10 mouse cellular contexts compared by ENCODE assay signal in the genomic region with DNA sequence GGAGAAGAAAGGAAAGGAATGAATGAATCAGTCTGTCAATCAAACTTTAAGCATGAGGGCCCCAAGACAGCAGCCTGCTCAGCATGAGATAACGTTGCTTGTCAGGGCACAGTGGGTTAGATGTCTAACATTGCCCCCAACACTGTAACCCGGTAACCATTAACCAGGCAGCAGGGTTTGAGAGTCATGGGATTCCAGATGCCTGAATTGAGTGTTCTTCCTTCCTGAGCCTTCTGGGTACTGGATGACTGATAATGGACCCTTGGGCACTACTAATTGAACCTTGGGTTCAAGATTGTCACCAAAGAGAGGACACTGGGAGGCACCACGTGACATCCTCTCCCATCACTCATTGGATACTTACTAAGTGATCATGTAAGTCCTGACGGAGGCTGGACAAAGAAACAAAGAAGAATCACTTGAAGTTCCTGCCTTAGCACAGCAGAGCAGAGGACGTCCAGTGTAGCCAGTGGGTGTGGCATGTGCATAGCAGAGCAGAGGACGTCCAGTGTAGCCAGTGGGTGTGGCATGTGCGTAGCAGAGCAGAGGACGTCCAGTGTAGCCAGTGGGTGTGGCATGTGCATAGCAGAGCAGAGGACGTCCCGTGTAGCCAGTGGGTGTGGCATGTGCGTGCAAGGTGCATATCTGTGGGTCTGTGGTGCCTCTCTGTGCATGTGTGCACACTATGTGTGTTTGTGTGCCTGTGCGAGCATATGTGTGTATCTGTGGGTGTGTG. TPM values are rescaled to one million over a fixed set of nuclear protein-coding genes. Genes with fewer than 3 reads are reported as not detected.
DNase-seq lines count a peak whose midpoint lies in the region; ATAC-seq and TF ChIP-seq lines count a peak whose summit lies in the region.
"Had no signal": no experiment of that assay in that cellular context is flagged by ENCODE, and none has a peak within 500 bp of the region (broad histone marks: within the 10 kb centered on the region; RNA-seq: fewer than 3 reads in every experiment).

No protein-coding gene starts in this region.

- 42% methylated on average over 12 of the region's 12 CpGs for WGBS in kidney, postnatal 0 days
- WGBS in kidney, adult 2 months: 39% methylated on average over 12 of the region's 12 CpGs
- 67% methylated on average over 12 of the region's 12 CpGs for WGBS in forebrain, embryonic 11.5 days
- WGBS in intestine, postnatal 0 days: 21% methylated on average over 12 of the region's 12 CpGs

- TF ChIP-seq CTCF in kidney, postnatal 0 days (IDR thresholded peaks at IDR 0.05; ENCODE audit: low read depth): no peak
- TF ChIP-seq CTCF in kidney, adult 2 months (conservative IDR thresholded peaks at IDR 0.05; ENCODE audit: insufficient read depth, insufficient read length, low read depth, low read length): no peak
- no peak for TF ChIP-seq CTCF in intestine, postnatal 0 days (IDR thresholded peaks at IDR 0.05; ENCODE audit: low read depth)

- no peak overlapping the region for H3K27ac ChIP-seq in kidney, postnatal 0 days
- no peak overlapping the region for H3K27ac ChIP-seq in kidney, adult 2 months (ENCODE audit: insufficient read depth, low read depth, low read length)
- no peak overlapping the region for H3K27ac ChIP-seq in forebrain, embryonic 11.5 days (ENCODE audit: low read depth, low read length)
- no peak overlapping the region for H3K27ac ChIP-seq in intestine, postnatal 0 days (ENCODE audit: low read depth, low read length)

- H3K9ac ChIP-seq in kidney, postnatal 0 days (ENCODE audit: low read depth, low read length): no peak overlapping the region
- H3K9ac ChIP-seq in forebrain, embryonic 11.5 days (ENCODE audit: low read length): no peak overlapping the region
- H3K9ac ChIP-seq in intestine, postnatal 0 days (ENCODE audit: low read depth, low read length): no peak overlapping the region

- H3K4me1 ChIP-seq in kidney, postnatal 0 days (replicated peaks; ENCODE audit: insufficient read depth, low read length): no peaks in the 10 kb centered on the region
- no peaks in the 10 kb centered on the region for H3K4me1 ChIP-seq in kidney, adult 2 months (ENCODE audit: control insufficient read depth, insufficient read depth, low read length)
- H3K4me1 ChIP-seq in forebrain, embryonic 11.5 days (replicated peaks; ENCODE audit: control insufficient read depth, insufficient read depth, low read length): peaks cover 4% of the 10 kb centered on the region
- H3K4me1 ChIP-seq in intestine, postnatal 0 days (replicated peaks; ENCODE audit: control insufficient read depth, insufficient read depth, low read length): no peaks in the 10 kb centered on the region

- ATAC-seq in kidney, postnatal 0 days (replicated peaks; ENCODE audit: low FRiP score, low read depth): peak; percentile 77; the same call in 1 of the 2 replicates
- ATAC-seq in forebrain, embryonic 11.5 days (replicated peaks; ENCODE audit: low FRiP score): peak; percentile 55; the same call in 1 of the 2 replicates
- peak; percentile 89 for ATAC-seq in intestine, postnatal 0 days
- ATAC-seq in megakaryocyte-erythroid progenitor cell, adult 5-6 weeks (replicated peaks; ENCODE audit: low FRiP score, low TSS enrichment, poor library complexity, severe bottlenecking): peak; percentile 88

- no peaks in the 10 kb centered on the region for H3K9me3 ChIP-seq in kidney, postnatal 0 days (replicated peaks; ENCODE audit: low read length)
- H3K9me3 ChIP-seq in forebrain, embryonic 11.5 days (ENCODE audit: control insufficient read depth, low read length): no peaks in the 10 kb centered on the region
- H3K9me3 ChIP-seq in intestine, postnatal 0 days (ENCODE audit: control insufficient read depth): no peaks in the 10 kb centered on the region

- H3K27me3 ChIP-seq in kidney, postnatal 0 days (ENCODE audit: insufficient read depth, low read length): no peaks in the 10 kb centered on the region
- H3K27me3 ChIP-seq in kidney, adult 2 months (replicated peaks; ENCODE audit: control insufficient read depth, insufficient read depth, low read length): no peaks in the 10 kb centered on the region
- H3K27me3 ChIP-seq in forebrain, embryonic 11.5 days (ENCODE audit: control insufficient read depth, insufficient read depth, low read length): no peaks in the 10 kb centered on the region
- no peaks in the 10 kb centered on the region for H3K27me3 ChIP-seq in intestine, postnatal 0 days (replicated peaks; ENCODE audit: control insufficient read depth, insufficient read depth, low read length)

- no peaks in the 10 kb centered on the region for H3K36me3 ChIP-seq in kidney, postnatal 0 days (ENCODE audit: insufficient read depth, low read length)
- no peaks in the 10 kb centered on the region for H3K36me3 ChIP-seq in kidney, adult 2 months (ENCODE audit: control insufficient read depth, insufficient read depth, low read length)
- no peaks in the 10 kb centered on the region for H3K36me3 ChIP-seq in forebrain, embryonic 11.5 days (ENCODE audit: control insufficient read depth, insufficient read depth, low read length)
- no peaks in the 10 kb centered on the region for H3K36me3 ChIP-seq in intestine, postnatal 0 days (ENCODE audit: control insufficient read depth, insufficient read depth)

- no peak for TF ChIP-seq POLR2A in kidney, adult 2 months (IDR thresholded peaks at IDR 0.05; ENCODE audit: low read depth, low read length)

- no peak overlapping the region for H3K4me2 ChIP-seq in kidney, postnatal 0 days (ENCODE audit: low read length)
- H3K4me2 ChIP-seq in forebrain, embryonic 11.5 days (ENCODE audit: low read depth, low read length, severe bottlenecking): no peak overlapping the region
- H3K4me2 ChIP-seq in intestine, postnatal 0 days (replicated peaks; ENCODE audit: low read depth): peak overlapping the region; percentile 48

- H3K4me3 ChIP-seq in kidney, postnatal 0 days (replicated peaks; ENCODE audit: low read depth, low read length): no peak overlapping the region
- no peak overlapping the region for H3K4me3 ChIP-seq in kidney, adult 2 months (ENCODE audit: insufficient read depth, low read depth, low read length)
- no peak overlapping the region for H3K4me3 ChIP-seq in forebrain, embryonic 11.5 days (ENCODE audit: low read depth, low read length)
- H3K4me3 ChIP-seq in intestine, postnatal 0 days (ENCODE audit: low read depth, low read length): no peak overlapping the region
- H3K4me3 ChIP-seq: myocyte had no signal

- DNase-seq in kidney, postnatal 0 days (ENCODE audit: low spot score): no peak
- no peak for DNase-seq in kidney, adult 2 months
- no peak for DNase-seq in forebrain, embryonic 11.5 days (ENCODE audit: low spot score)
- DNase-seq in embryo, embryonic 10.5 days (ENCODE audit: low spot score): no peak
- DNase-seq in adrenal gland, postnatal 25 days: no peak
- no peak for DNase-seq in adrenal gland, postnatal 14 days

RNA-seq across cellular contexts. Expression of gene Npffr1, which starts 51.0 kb away (rescaled TPM):
- polyA plus RNA-seq in kidney, postnatal 0 days (2015; fragmentation: Nextera tagmentation; extraction: Ambion mirVana): 0.09 and 0.14 TPM in 2 replicates
- polyA plus RNA-seq in kidney, adult 2 months (2012; rRNA removed): 0.05 and 0.08 TPM in 2 replicates
- polyA plus RNA-seq in forebrain, embryonic 11.5 days (2014; fragmentation: Nextera tagmentation; extraction: Ambion mirVana): 0.05 and 0.09 TPM in 2 replicates
- 0.16 and 0.17 TPM in 2 replicates for polyA plus RNA-seq in intestine, postnatal 0 days (2015; fragmentation: Nextera tagmentation; extraction: Ambion mirVana)
- not detected in 2 replicates for total RNA-seq in megakaryocyte-erythroid progenitor cell, adult 5-6 weeks (2014; fragmentation: Nextera tagmentation)
- total RNA-seq in megakaryocyte-erythroid progenitor cell, adult 5-6 weeks (2017): not detected in 2 replicates
- total RNA-seq in adrenal gland, postnatal 25 days (2021): 0.21 and 0.24 TPM in 2 replicates
- total RNA-seq in adrenal gland, postnatal 14 days (2021): 0.34 and 0.59 TPM in 2 replicates
- total RNA-seq: MEL had no signal
